Comparison of ENCODE assay signal across 23 mouse cellular contexts in genomic region chr7:99146906-99147305, GRCm38 (mm10). TPM values are rescaled to one million over a fixed set of nuclear protein-coding genes. Genes with fewer than 3 reads are reported as not detected.
DNase-seq lines count a peak whose midpoint lies in the region; ATAC-seq and TF ChIP-seq lines count a peak whose summit lies in the region.
"Had no signal": no experiment of that assay in that cellular context is flagged by ENCODE, and none has a peak within 500 bp of the region (broad histone marks: within the 10 kb centered on the region; RNA-seq: fewer than 3 reads in every experiment).

No protein-coding gene starts in this region.

- H3K36me3 ChIP-seq in liver, adult 2 months (ENCODE audit: control insufficient read depth, insufficient read depth, low read length), result no peaks in the 10 kb centered on the region
- no peaks in the 10 kb centered on the region for H3K36me3 ChIP-seq in thymus, adult 2 months (ENCODE audit: control insufficient read depth, insufficient read depth, low read length)
- no peaks in the 10 kb centered on the region for H3K36me3 ChIP-seq in hindbrain, embryonic 11.5 days (ENCODE audit: control insufficient read depth, insufficient read depth, low read length)
- no peaks in the 10 kb centered on the region for H3K36me3 ChIP-seq in kidney, embryonic 15.5 days
- H3K36me3 ChIP-seq: embryonic facial prominence, embryonic 15.5 days; forebrain, embryonic 10.5 days; intestine, embryonic 15.5 days; limb, embryonic 13.5 days; lung, embryonic 15.5 days; neural tube, embryonic 12.5 days had no signal

- 84% methylated on average over 7 of the region's 7 CpGs for WGBS in liver, adult 2 months
- WGBS in thymus, adult 2 months, result 24% methylated on average over 7 of the region's 7 CpGs
- 71% methylated on average over 7 of the region's 7 CpGs for WGBS in hindbrain, embryonic 11.5 days
- WGBS in kidney, embryonic 15.5 days, result 44% methylated on average over 7 of the region's 7 CpGs

- DNase-seq in liver, adult 2 months (ENCODE audit: extremely low read depth, low read depth, low spot score), result peak; percentile 36
- no peak for DNase-seq in liver
- peak; percentile 21 for DNase-seq in thymus, adult 2 months
- DNase-seq in hindbrain, embryonic 11.5 days (ENCODE audit: low spot score), result no peak
- no peak for DNase-seq in adrenal gland, adult 18-20 months (ENCODE audit: low spot score in 2 of 2)
- DNase-seq: adrenal gland, postnatal 25 days; cerebellum, postnatal 10 days; embryo, embryonic 11 days; gastrocnemius, adult 2 months; heart, adult 2 months; kidney, postnatal 25 days; right cerebral cortex, postnatal 25 days had no signal

- H3K4me1 ChIP-seq in liver, adult 2 months (ENCODE audit: control insufficient read depth, insufficient read depth, low read length), result peaks cover 7% of the 10 kb centered on the region; the same call in 1 of the 2 replicates
- H3K4me1 ChIP-seq in thymus, adult 2 months (replicated peaks; ENCODE audit: control insufficient read depth, insufficient read depth, low read length), result peaks cover 20% of the 10 kb centered on the region
- no peaks in the 10 kb centered on the region for H3K4me1 ChIP-seq in hindbrain, embryonic 11.5 days (replicated peaks; ENCODE audit: control insufficient read depth, insufficient read depth, low read length)
- peaks cover 14% of the 10 kb centered on the region for H3K4me1 ChIP-seq in kidney, embryonic 15.5 days

- H3K79me2 ChIP-seq in liver, adult 2 months (ENCODE audit: control insufficient read depth, insufficient read depth, low read length), result no peaks in the 10 kb centered on the region

- peak overlapping the region; percentile 18; the same call in 1 of the 2 replicates for H3K27ac ChIP-seq in liver, adult 2 months (replicated peaks; ENCODE audit: insufficient read depth, low read depth, low read length)
- peak overlapping the region; percentile 55 for H3K27ac ChIP-seq in thymus, adult 2 months (ENCODE audit: control insufficient read depth, insufficient read depth, low read length)
- no peak overlapping the region for H3K27ac ChIP-seq in hindbrain, embryonic 11.5 days (ENCODE audit: low read depth, low read length)
- H3K27ac ChIP-seq in kidney, embryonic 15.5 days, result no peak overlapping the region
- H3K27ac ChIP-seq: embryonic facial prominence, embryonic 15.5 days; forebrain, embryonic 10.5 days; heart, adult 2 months; hindbrain, embryonic 14.5 days; intestine, embryonic 15.5 days; limb, embryonic 13.5 days; lung, embryonic 15.5 days; neural tube, embryonic 12.5 days had no signal

- no peak overlapping the region for H3K4me3 ChIP-seq in liver, adult 2 months (ENCODE audit: insufficient read depth, low read depth, low read length)
- no peak overlapping the region for H3K4me3 ChIP-seq in thymus, adult 2 months (ENCODE audit: control insufficient read depth, insufficient read depth, low read length)
- no peak overlapping the region for H3K4me3 ChIP-seq in hindbrain, embryonic 11.5 days (ENCODE audit: low read depth, low read length)
- no peak overlapping the region for H3K4me3 ChIP-seq in kidney, embryonic 15.5 days (replicated peaks)
- H3K4me3 ChIP-seq: embryonic facial prominence, embryonic 15.5 days; forebrain, embryonic 10.5 days; gastrocnemius, adult 2 months; heart, adult 2 months; intestine, embryonic 15.5 days; limb, embryonic 13.5 days; lung, embryonic 15.5 days; neural tube, embryonic 12.5 days had no signal

- no peak for TF ChIP-seq POLR2A in liver, adult 2 months (IDR thresholded peaks at IDR 0.05; ENCODE audit: extremely low read depth, insufficient read depth, low read length)
- no peak for TF ChIP-seq POLR2A in thymus, adult 2 months (IDR thresholded peaks at IDR 0.05; ENCODE audit: control insufficient read depth, extremely low read depth, insufficient read depth, low read length, poor library complexity)

- H3K27me3 ChIP-seq in liver, adult 2 months (ENCODE audit: control insufficient read depth, insufficient read depth, low read length), result no peaks in the 10 kb centered on the region
- no peaks in the 10 kb centered on the region for H3K27me3 ChIP-seq in thymus, adult 2 months (ENCODE audit: control insufficient read depth, insufficient read depth, low read length)
- no peaks in the 10 kb centered on the region for H3K27me3 ChIP-seq in hindbrain, embryonic 11.5 days (ENCODE audit: control insufficient read depth, insufficient read depth, low read length)
- no peaks in the 10 kb centered on the region for H3K27me3 ChIP-seq in kidney, embryonic 15.5 days
- H3K27me3 ChIP-seq: embryonic facial prominence, embryonic 15.5 days; intestine, embryonic 15.5 days; limb, embryonic 13.5 days; lung, embryonic 15.5 days; neural tube, embryonic 12.5 days had no signal

- peak; percentile 57 for ATAC-seq in granulocyte monocyte progenitor cell, adult 5-6 weeks (replicated peaks; ENCODE audit: poor library complexity, severe bottlenecking)
- peak; percentile 45 for ATAC-seq in megakaryocyte progenitor cell, adult 5-6 weeks (replicated peaks; ENCODE audit: poor library complexity)
- no peak for ATAC-seq in hindbrain, embryonic 11.5 days (ENCODE audit: low FRiP score)
- no peak for ATAC-seq in kidney, embryonic 15.5 days (replicated peaks; ENCODE audit: low FRiP score)
- ATAC-seq: intestine, embryonic 15.5 days had no signal

- no peak overlapping the region for H3K4me2 ChIP-seq in hindbrain, embryonic 11.5 days (replicated peaks; ENCODE audit: low read depth, low read length)
- no peak overlapping the region for H3K4me2 ChIP-seq in kidney, embryonic 15.5 days
- H3K4me2 ChIP-seq: embryonic facial prominence, embryonic 15.5 days; hindbrain, embryonic 14.5 days; intestine, embryonic 15.5 days; limb, embryonic 13.5 days; lung, embryonic 15.5 days; neural tube, embryonic 12.5 days had no signal

- no peak for TF ChIP-seq CTCF in liver, adult 2 months (IDR thresholded peaks at IDR 0.05; ENCODE audit: low read depth, low read length)
- no peak for TF ChIP-seq CTCF in thymus, adult 2 months (IDR thresholded peaks at IDR 0.05; ENCODE audit: borderline replicate concordance, control insufficient read depth, extremely low read depth, insufficient read depth, low read length, poor library complexity)

- no peak overlapping the region for H3K9ac ChIP-seq in liver, adult 2 months (ENCODE audit: low read depth, low read length)
- no peak overlapping the region for H3K9ac ChIP-seq in hindbrain, embryonic 11.5 days (ENCODE audit: low read depth, low read length)
- no peak overlapping the region for H3K9ac ChIP-seq in kidney, embryonic 15.5 days
- H3K9ac ChIP-seq: embryonic facial prominence, embryonic 15.5 days; hindbrain, embryonic 14.5 days; intestine, embryonic 15.5 days; lung, embryonic 15.5 days; neural tube, embryonic 12.5 days had no signal

- no peaks in the 10 kb centered on the region for H3K9me3 ChIP-seq in hindbrain, embryonic 11.5 days (ENCODE audit: control insufficient read depth, low read length)
- no peaks in the 10 kb centered on the region for H3K9me3 ChIP-seq in kidney, embryonic 15.5 days (replicated peaks)
- H3K9me3 ChIP-seq: embryonic facial prominence, embryonic 15.5 days; forebrain, embryonic 10.5 days; intestine, embryonic 15.5 days; limb, embryonic 13.5 days; lung, embryonic 15.5 days; neural tube, embryonic 12.5 days had no signal

RNA-seq across cellular contexts. Expression of gene Uvrag, which starts 6.0 kb away (rescaled TPM):
- total RNA-seq in liver, adult 2 months (2014; rRNA removed), result 18.3 and 19.9 TPM in 2 replicates
- polyA plus RNA-seq in liver, adult 2 months (2012; rRNA removed), result 11.4 and 12.2 TPM in 2 replicates
- total RNA-seq in granulocyte monocyte progenitor cell, adult 5-6 weeks (2014; fragmentation: Nextera tagmentation), result 25.7 and 31.0 TPM in 2 replicates
- 26.8 and 38.7 TPM in 2 replicates for total RNA-seq in granulocyte monocyte progenitor cell, adult 5-6 weeks (2017)
- 22.6 and 24.6 TPM in 2 replicates for total RNA-seq in megakaryocyte progenitor cell, adult 5-6 weeks (2015)
- total RNA-seq in megakaryocyte progenitor cell, adult 5-6 weeks (2017), result 33.9 TPM in 2 replicates
- 74.6 and 144 TPM in 2 replicates for polyA plus RNA-seq in thymus, adult 2 months (2012; rRNA removed)
- polyA plus RNA-seq in hindbrain, embryonic 11.5 days (2014; fragmentation: Nextera tagmentation; extraction: Ambion mirVana), result 11.7 and 13.1 TPM in 2 replicates
- total RNA-seq in adrenal gland, adult 18-20 months (2021), result 10 to 100 TPM; 15.4 to 29.0 TPM
- 19.1 and 22.6 TPM in 2 replicates for polyA plus RNA-seq in kidney, embryonic 15.5 days (2015; fragmentation: Nextera tagmentation; extraction: Ambion mirVana)

RNA-seq across cellular contexts. Expression of gene Dgat2, which starts 35.6 kb away (rescaled TPM):
- 464 and 499 TPM in 2 replicates for total RNA-seq in liver, adult 2 months (2014; rRNA removed)
- 610 and 703 TPM in 2 replicates for polyA plus RNA-seq in liver, adult 2 months (2012; rRNA removed)
- 9.6 and 13.9 TPM in 2 replicates for total RNA-seq in granulocyte monocyte progenitor cell, adult 5-6 weeks (2014; fragmentation: Nextera tagmentation)
- total RNA-seq in granulocyte monocyte progenitor cell, adult 5-6 weeks (2017), result 6.7 and 7.9 TPM in 2 replicates
- total RNA-seq in megakaryocyte progenitor cell, adult 5-6 weeks (2015), result 11.4 and 12.2 TPM in 2 replicates
- total RNA-seq in megakaryocyte progenitor cell, adult 5-6 weeks (2017), result 8.5 and 12.2 TPM in 2 replicates
- 122 and 130 TPM in 2 replicates for polyA plus RNA-seq in thymus, adult 2 months (2012; rRNA removed)
- 9.4 and 11.2 TPM in 2 replicates for polyA plus RNA-seq in hindbrain, embryonic 11.5 days (2014; fragmentation: Nextera tagmentation; extraction: Ambion mirVana)
- total RNA-seq in adrenal gland, adult 18-20 months (2021), result 100 to 1,000 TPM; 284 to 447 TPM
- polyA plus RNA-seq in kidney, embryonic 15.5 days (2015; fragmentation: Nextera tagmentation; extraction: Ambion mirVana), result 29.0 and 31.2 TPM in 2 replicates
- total RNA-seq: megakaryocyte-erythroid progenitor cell, adult 5-6 weeks had no signal

Comparison
In these comparisons a context has a peak if more than half of its experiments do, and no peak if none do; other contexts are left out.
1. DNase-seq: peak in liver, adult 2 months (single experiment) and thymus, adult 2 months (single experiment); none in liver (single experiment), hindbrain, embryonic 11.5 days (single experiment) and adrenal gland, adult 18-20 months (0 of 2).
2. H3K27ac ChIP-seq: peak in liver, adult 2 months (single experiment) and thymus, adult 2 months (single experiment); none in hindbrain, embryonic 11.5 days (single experiment) and kidney, embryonic 15.5 days (single experiment).
3. ATAC-seq: peak in granulocyte monocyte progenitor cell, adult 5-6 weeks (single experiment) and megakaryocyte progenitor cell, adult 5-6 weeks (single experiment); none in hindbrain, embryonic 11.5 days (single experiment) and kidney, embryonic 15.5 days (single experiment).
4. RNA of gene Dgat2, which starts 35.6 kb away (total RNA-seq): 464 to 499 TPM in liver, adult 2 months and 284 to 447 TPM in adrenal gland, adult 18-20 months; 6.7 to 13.9 TPM in granulocyte monocyte progenitor cell, adult 5-6 weeks and 8.5 to 12.2 TPM in megakaryocyte progenitor cell, adult 5-6 weeks; every median in the first group is over 10 times any median in the second.